Mouse (Mus musculus) C2C12 (cell line): Measurements from ENCODE around the gene Syn3. TPM values are rescaled to one million over a fixed set of nuclear protein-coding genes. Genes with fewer than 3 reads are reported as not detected.
A peak's percentile ranks its signal among the peaks of the same experiment; 100 is the strongest.

Source experiments
- H3K27me3 ChIP-seq: one replicate; pipeline ENCODE4 v1.6.1; 2011; ENCODE audit not compliant: control insufficient read depth, insufficient read depth, insufficient read length
- H3K36me3 ChIP-seq: one replicate; pipeline ENCODE4 v1.6.1; 2011; ENCODE audit not compliant: control insufficient read depth, insufficient read depth
- H3K4me3 ChIP-seq: one replicate; pipeline ENCODE4 v1.5.1; 2011; ENCODE audit warnings: mild to moderate bottlenecking, control low read depth; ENCODE audit not compliant: poor library complexity, insufficient read depth, severe bottlenecking
- H3K79me2 ChIP-seq: one replicate; pipeline ENCODE4 v1.6.1; 2011; ENCODE audit not compliant: control insufficient read depth, insufficient read depth
- H3K79me3 ChIP-seq: one replicate; pipeline ENCODE4 v1.6.1; 2011; ENCODE audit warnings: low read depth, control low read depth
- H3ac ChIP-seq: one replicate; pipeline ENCODE3; 2011; ENCODE audit warnings: low read depth; ENCODE audit not compliant: control insufficient read depth, insufficient read length
- CEBPB ChIP-seq: IDR thresholded peaks from one replicate; pipeline ENCODE4 v1.6.1; 2011; ENCODE audit warnings: low read depth, mild to moderate bottlenecking, control low read depth, moderate library complexity
- CTCF ChIP-seq: IDR thresholded peaks from one replicate; pipeline ENCODE4 v1.5.1; 2011; ENCODE audit not compliant: control insufficient read depth, insufficient read depth, insufficient read length
- FOSL1 ChIP-seq: IDR thresholded peaks from one replicate; pipeline ENCODE4 v1.8.0; 2011; ENCODE audit warnings: mild to moderate bottlenecking, low read length; ENCODE audit not compliant: poor library complexity, insufficient read depth, severe bottlenecking
- MAX ChIP-seq: IDR thresholded peaks from one replicate; pipeline ENCODE4 v1.6.1; 2011; ENCODE audit warnings: mild to moderate bottlenecking, control low read depth
- MYOD1 ChIP-seq: IDR thresholded peaks from one replicate; pipeline ENCODE4 v1.6.1; 2011; ENCODE audit warnings: low read depth; ENCODE audit not compliant: control insufficient read depth, insufficient read length
- MYOG ChIP-seq: IDR thresholded peaks from one replicate; pipeline ENCODE4 v1.6.1; 2011; ENCODE audit not compliant: control insufficient read depth, insufficient read length; ENCODE audit errors: extremely low read depth
- USF1 ChIP-seq: IDR thresholded peaks from one replicate; pipeline ENCODE4 v1.6.1; 2011; ENCODE audit warnings: low read depth, mild to moderate bottlenecking, control low read depth, moderate library complexity
- polyA plus RNA-seq: library from polyadenylated mRNA; unstranded; fragments of >200 nt; fragmentation: generic; extraction: Trizol; gene quantifications from one replicate; pipeline ENCODE4 v1.2.1, GENCODE M21; 2012; ENCODE audit warnings: missing spikeins

Syn3 gene
- polyA plus RNA-seq, 1 experiment, result 0.20 TPM

- Histone ChIP-seq H3K27me3 (no peaks in the 10 kb centered on the region), H3K79me3 (no peaks in the 10 kb centered on the region), H3K79me2 (no peaks in the 10 kb centered on the region), H3K36me3 (no peaks in the 10 kb centered on the region), H3K4me3 (no peak overlapping the region), H3ac (no peak overlapping the region)
- TF ChIP-seq MYOG, result no peak
Measured at GRCm38 (mm10) chr10:86389357-86389756, 109.3 kb downstream of the Syn3 start.

GRCm38 (mm10) chr10:86388803-86389202, 109.9 kb downstream of the Syn3 start:
- Histone ChIP-seq H3K36me3 (no peaks in the 10 kb centered on the region), H3K4me3 (no peak overlapping the region), H3K27me3 (no peaks in the 10 kb centered on the region), H3ac (no peak overlapping the region), H3K79me2 (no peaks in the 10 kb centered on the region), H3K79me3 (no peaks in the 10 kb centered on the region)
- TF ChIP-seq MYOG (no peak), USF1 (no peak)

DNA sequence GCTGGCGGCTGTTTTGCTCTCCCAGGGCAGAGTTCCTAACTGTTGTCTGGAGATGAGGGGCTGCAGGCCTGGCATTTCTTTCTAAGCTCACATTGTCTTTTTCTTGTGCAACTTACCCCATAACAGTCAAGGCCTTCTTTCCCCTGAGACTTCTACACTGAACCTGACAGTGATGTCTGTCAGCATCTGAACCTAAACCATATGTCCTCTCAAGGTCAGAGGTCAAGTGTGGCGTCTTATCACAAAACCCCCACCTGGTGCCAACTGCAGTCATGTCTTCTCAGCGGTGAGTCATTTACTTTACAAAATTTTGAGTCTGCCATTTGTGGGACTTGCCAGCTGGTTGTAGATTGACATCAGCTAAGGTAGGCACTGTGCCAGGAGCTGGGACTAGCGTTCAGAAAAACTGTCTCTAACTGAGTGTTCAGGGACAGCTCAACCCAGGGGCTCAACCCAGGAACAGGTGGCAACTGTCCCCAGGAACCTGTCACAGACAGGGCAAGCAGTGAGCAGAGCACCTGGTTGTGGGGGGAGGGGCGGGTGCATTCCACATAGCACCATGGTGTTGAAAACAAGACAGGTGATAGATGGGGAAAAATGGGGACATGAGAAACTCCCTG, 110.8 kb downstream of the Syn3 start:
- Histone ChIP-seq H3ac (no peak overlapping the region), H3K79me2 (no peaks in the 10 kb centered on the region), H3K4me3 (no peak overlapping the region), H3K27me3 (no peaks in the 10 kb centered on the region), H3K79me3 (no peaks in the 10 kb centered on the region), H3K36me3 (no peaks in the 10 kb centered on the region)
- TF ChIP-seq CEBPB (no peak), MYOD1 (peak; percentile 35)

DNA sequence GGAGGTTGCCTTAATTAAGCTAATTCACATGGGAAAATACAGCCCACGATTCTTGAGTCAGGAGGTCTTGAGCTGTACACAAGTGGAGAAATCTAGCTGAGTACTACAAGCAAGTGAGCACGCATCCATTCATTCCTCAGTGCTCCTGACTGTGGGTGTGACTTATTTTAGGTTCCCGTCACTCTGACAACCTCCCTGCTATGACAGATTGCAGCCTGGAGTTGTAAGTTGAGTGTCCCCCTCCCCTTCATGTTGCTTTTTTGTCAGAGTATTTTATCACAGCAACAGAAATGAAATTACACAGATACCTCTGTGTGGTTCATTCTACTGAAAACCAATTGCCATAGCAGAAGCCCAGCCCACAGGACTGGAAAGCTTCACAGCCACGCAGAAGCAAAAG, 112.5 kb downstream of the Syn3 start:
- TF ChIP-seq CEBPB (no peak), MYOG (no peak), MYOD1 (no peak), USF1 (no peak), CTCF (no peak), FOSL1 (no peak), MAX (no peak)
- H3K36me3 ChIP-seq, result no peaks in the 10 kb centered on the region
- H3K79me3 ChIP-seq, result no peaks in the 10 kb centered on the region

DNA sequence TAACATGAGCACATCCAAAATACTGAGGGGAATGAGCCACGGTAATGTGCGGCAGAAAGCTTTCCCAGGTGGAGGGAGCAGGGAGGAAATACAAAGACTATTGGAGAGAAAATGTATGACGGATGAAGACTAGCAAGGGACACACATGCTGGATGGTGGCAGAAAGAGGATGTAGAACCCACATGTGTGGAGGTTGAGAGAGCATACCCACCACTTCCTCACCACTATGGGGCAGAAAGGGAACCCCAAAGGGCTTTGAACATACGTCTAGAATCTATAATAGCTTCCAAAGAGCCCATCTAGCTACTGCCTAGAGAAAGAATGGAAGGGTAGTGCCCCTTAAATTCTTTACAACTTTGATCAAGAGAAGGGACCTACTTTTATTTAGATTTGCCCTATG, 113.0 kb downstream of the Syn3 start:
- H3K27me3 ChIP-seq, result peaks cover 7% of the 10 kb centered on the region
- H3ac ChIP-seq, result no peak overlapping the region
- H3K36me3 ChIP-seq, result no peaks in the 10 kb centered on the region
- H3K79me2 ChIP-seq, result no peaks in the 10 kb centered on the region
- no peaks in the 10 kb centered on the region for H3K79me3 ChIP-seq
- H3K4me3 ChIP-seq, result no peak overlapping the region
- TF ChIP-seq FOSL1, result no peak
- no peak for TF ChIP-seq MYOG
- TF ChIP-seq USF1, result no peak
- TF ChIP-seq CTCF, result no peak
- TF ChIP-seq MYOD1, result no peak
- TF ChIP-seq CEBPB, result no peak
- TF ChIP-seq MAX, result no peak

More for the DNA sequence above, 112.5 kb downstream of the Syn3 start:
- H3K4me3 ChIP-seq, result no peak overlapping the region
- peaks cover 5% of the 10 kb centered on the region for H3K27me3 ChIP-seq
- H3K79me2 ChIP-seq, result no peaks in the 10 kb centered on the region
- H3ac ChIP-seq, result no peak overlapping the region

DNA sequence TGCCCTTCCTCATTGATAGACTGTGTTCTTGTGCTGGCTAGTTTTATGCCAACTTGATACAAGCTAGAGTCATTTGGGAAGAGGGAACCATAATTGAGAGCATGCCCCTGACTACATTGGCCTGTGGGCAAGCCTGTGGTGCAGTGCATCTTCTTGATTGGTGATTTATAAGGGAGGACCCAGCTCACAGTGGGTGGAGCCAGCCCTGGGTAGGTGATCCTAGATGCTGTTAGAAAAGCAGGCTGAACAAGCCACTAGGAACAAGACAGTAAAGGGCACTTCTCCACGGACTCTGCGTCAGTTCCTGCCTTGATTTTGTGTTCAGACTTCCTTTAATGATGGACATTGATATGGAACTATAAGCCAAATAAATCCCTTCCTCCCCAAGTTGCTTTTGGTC, 114.0 kb downstream of the Syn3 start:
- no peak for TF ChIP-seq MAX
- no peak for TF ChIP-seq USF1
- no peak for TF ChIP-seq MYOD1
- TF ChIP-seq CEBPB, result no peak
- TF ChIP-seq CTCF, result no peak
- TF ChIP-seq MYOG, result no peak
- no peak for TF ChIP-seq FOSL1
- Histone ChIP-seq H3ac (no peak overlapping the region), H3K36me3 (no peaks in the 10 kb centered on the region), H3K79me3 (no peaks in the 10 kb centered on the region), H3K27me3 (peaks cover 7% of the 10 kb centered on the region), H3K79me2 (no peaks in the 10 kb centered on the region), H3K4me3 (no peak overlapping the region)
